Mouse (Mus musculus) myocyte (in vitro differentiated cells): ENCODE measurements around the gene Kremen1. TPM values are rescaled to one million over a fixed set of nuclear protein-coding genes. Genes with fewer than 3 reads are reported as not detected.

Experiments used
- H3K27me3 ChIP-seq: one replicate; pipeline ENCODE4 v1.6.1; 2011; ENCODE audit not compliant: control insufficient read depth, insufficient read depth, insufficient read length
- H3K36me3 ChIP-seq: one replicate; pipeline ENCODE4 v1.6.1; 2011; ENCODE audit not compliant: control insufficient read depth, insufficient read depth
- H3K4me2 ChIP-seq: one replicate; pipeline ENCODE4 v1.6.1; 2011; ENCODE audit warnings: low read depth, control low read depth
- H3K4me3 ChIP-seq: one replicate; pipeline ENCODE4 v1.5.1; 2011; ENCODE audit warnings: mild to moderate bottlenecking, control low read depth, moderate library complexity
- H3K79me2 ChIP-seq: one replicate; pipeline ENCODE4 v1.6.1; 2011; ENCODE audit not compliant: control insufficient read depth, insufficient read depth
- H3ac ChIP-seq: one replicate; pipeline ENCODE4 v1.6.1; 2011; ENCODE audit not compliant: control insufficient read depth, insufficient read length
- CEBPB ChIP-seq: IDR thresholded peaks from 2 replicates; pipeline ENCODE4 v1.6.1; 2011; ENCODE audit warnings: mild to moderate bottlenecking, moderate library complexity; ENCODE audit not compliant: poor library complexity, insufficient read depth, severe bottlenecking
- E2F4 ChIP-seq: IDR thresholded peaks from one replicate; pipeline ENCODE4 v1.6.1; 2011; ENCODE audit warnings: mild to moderate bottlenecking, control low read depth, moderate library complexity; ENCODE audit not compliant: insufficient read depth
- MAX ChIP-seq: IDR thresholded peaks from one replicate; pipeline ENCODE4 v1.6.1; 2011; ENCODE audit warnings: low read depth, mild to moderate bottlenecking, control low read depth
- MYOD1 ChIP-seq, 3 experiments: IDR thresholded peaks; one replicate each; pipeline ENCODE4 v1.6.1; 2011; ENCODE audit warnings: control low read depth in 2 of 3, low read depth in 2 of 3, mild to moderate bottlenecking in 2 of 3, moderate library complexity in 1 of 3; ENCODE audit not compliant: insufficient read length in 2 of 3, control insufficient read depth in 1 of 3
- MYOG ChIP-seq, 3 experiments: IDR thresholded peaks; one replicate each; pipeline ENCODE4 v1.6.1; 2011; ENCODE audit warnings: control low read depth in 2 of 3, low read depth in 2 of 3, mild to moderate bottlenecking in 2 of 3; ENCODE audit not compliant: insufficient read length in 2 of 3, control insufficient read depth in 1 of 3, insufficient read depth in 1 of 3
- POLR2A ChIP-seq: IDR thresholded peaks from one replicate; pipeline ENCODE4 v1.6.1; 2011; ENCODE audit warnings: low read depth, mild to moderate bottlenecking, control low read depth, moderate library complexity; ENCODE audit not compliant: insufficient read length
- POLR2AphosphoS2 ChIP-seq: IDR thresholded peaks from one replicate; pipeline ENCODE4 v1.6.1; 2011; ENCODE audit warnings: low read depth, control low read depth; ENCODE audit not compliant: insufficient read length
- REST ChIP-seq: IDR thresholded peaks from one replicate; pipeline ENCODE4 v1.6.1; 2011; ENCODE audit warnings: mild to moderate bottlenecking, control low read depth, moderate library complexity; ENCODE audit not compliant: insufficient read depth, insufficient read length
- SRF ChIP-seq: IDR thresholded peaks from one replicate; pipeline ENCODE4 v1.6.1; 2011; ENCODE audit warnings: low read depth; ENCODE audit not compliant: control insufficient read depth, insufficient read length
- TCF12 ChIP-seq: IDR thresholded peaks from one replicate; pipeline ENCODE4 v1.6.1; 2011; ENCODE audit warnings: mild to moderate bottlenecking, control low read depth; ENCODE audit not compliant: poor library complexity, insufficient read depth, severe bottlenecking
- TCF3 ChIP-seq: IDR thresholded peaks from one replicate; pipeline ENCODE4 v1.6.1; 2011; ENCODE audit warnings: low read depth, control low read depth; ENCODE audit not compliant: insufficient read length
- USF1 ChIP-seq: IDR thresholded peaks from one replicate; pipeline ENCODE4 v1.6.1; 2011; ENCODE audit warnings: low read depth, mild to moderate bottlenecking, control low read depth, moderate library complexity
- polyA plus RNA-seq: library from polyadenylated mRNA; unstranded; fragments of >200 nt; fragmentation: generic; extraction: Trizol; gene quantifications from one replicate; pipeline ENCODE4 v1.2.1, GENCODE M21; 2012; ENCODE audit warnings: missing spikeins

Gene Kremen1
- polyA plus RNA-seq, 1 experiment, result 79.3 TPM

- no peak overlapping the region for H3K4me3 ChIP-seq
- H3K36me3 ChIP-seq, result peaks cover 16% of the 10 kb centered on the region
- no peaks in the 10 kb centered on the region for H3K79me2 ChIP-seq
- H3K4me2 ChIP-seq, result no peak overlapping the region
- H3ac ChIP-seq, result no peak overlapping the region
- peak in 2 of 3 experiments; percentile 28 to 78 for TF ChIP-seq MYOD1 (IDR thresholded peaks at IDR 0.05; ENCODE audit: control insufficient read depth in 1 of 3, insufficient read length in 2 of 3, low read depth in 2 of 3)
- peak; percentile 6 for TF ChIP-seq TCF12
- peak; percentile 67; the same call in 1 of the 2 replicates for TF ChIP-seq CEBPB
- peak in 1 of 3 experiments; percentile 86 for TF ChIP-seq MYOG (IDR thresholded peaks at IDR 0.05; ENCODE audit: control insufficient read depth in 1 of 3, insufficient read depth in 1 of 3, insufficient read length in 2 of 3, low read depth in 2 of 3)
- no peak for TF ChIP-seq POLR2A
- peak; percentile 66 for TF ChIP-seq MAX
- TF ChIP-seq REST, result no peak
- TF ChIP-seq USF1, result no peak
- no peak for TF ChIP-seq TCF3
- TF ChIP-seq POLR2AphosphoS2, result peak; percentile 51
- TF ChIP-seq SRF, result peak; percentile 80
- no peak for TF ChIP-seq E2F4
- no peaks in the 10 kb centered on the region for H3K27me3 ChIP-seq
Measured at GRCm38 (mm10) chr11:5197068-5197467, 64.3 kb downstream of the Kremen1 start.

DNA sequence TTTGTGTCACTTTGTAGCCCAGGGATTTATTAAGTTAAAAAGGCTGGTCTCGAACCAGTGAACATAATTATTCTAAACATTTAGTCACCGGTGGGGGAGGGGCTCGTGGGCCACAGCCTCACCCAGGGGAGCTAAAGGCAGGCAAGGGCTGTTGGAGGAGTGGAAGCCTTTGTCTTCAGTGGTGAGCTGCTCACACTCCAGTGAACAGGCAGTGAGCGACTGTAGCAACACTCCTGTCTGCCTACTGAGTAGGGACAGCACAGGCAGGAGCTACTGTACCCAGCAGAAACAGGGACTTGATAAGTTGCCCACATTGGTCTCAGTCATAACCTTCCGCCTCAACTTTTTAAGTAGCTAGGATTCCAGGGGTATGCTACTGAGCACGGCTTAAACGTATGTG lies 64.8 kb downstream of the Kremen1 start:
- peaks cover 16% of the 10 kb centered on the region for H3K36me3 ChIP-seq
- no peaks in the 10 kb centered on the region for H3K79me2 ChIP-seq
- no peak overlapping the region for H3ac ChIP-seq
- no peak overlapping the region for H3K4me2 ChIP-seq
- TF ChIP-seq TCF12 (no peak), CEBPB (no peak), TCF3 (no peak), USF1 (no peak), E2F4 (no peak), POLR2A (no peak), POLR2AphosphoS2 (no peak), REST (no peak), MYOD1 (IDR thresholded peaks at IDR 0.05; ENCODE audit: control insufficient read depth in 1 of 3, insufficient read length in 2 of 3, low read depth in 2 of 3) (no peak), MAX (no peak), MYOG (IDR thresholded peaks at IDR 0.05; ENCODE audit: control insufficient read depth in 1 of 3, insufficient read depth in 1 of 3, insufficient read length in 2 of 3, low read depth in 2 of 3) (no peak), SRF (no peak)
- H3K4me3 ChIP-seq, result no peak overlapping the region
- no peaks in the 10 kb centered on the region for H3K27me3 ChIP-seq

- Histone ChIP-seq H3K36me3 (peaks cover 16% of the 10 kb centered on the region), H3K4me3 (no peak overlapping the region), H3K79me2 (no peaks in the 10 kb centered on the region), H3ac (no peak overlapping the region), H3K4me2 (peak overlapping the region; percentile 35), H3K27me3 (no peaks in the 10 kb centered on the region)
- TF ChIP-seq MYOD1 (IDR thresholded peaks at IDR 0.05; ENCODE audit: control insufficient read depth in 1 of 3, insufficient read length in 2 of 3, low read depth in 2 of 3) (peak in 2 of 3 experiments; percentile 53 to 81), E2F4 (no peak), MAX (no peak), TCF3 (no peak), SRF (no peak), MYOG (IDR thresholded peaks at IDR 0.05; ENCODE audit: control insufficient read depth in 1 of 3, insufficient read depth in 1 of 3, insufficient read length in 2 of 3, low read depth in 2 of 3) (peak in 1 of 3 experiments; percentile 60), CEBPB (no peak), REST (no peak), USF1 (no peak), POLR2A (no peak), POLR2AphosphoS2 (peak; percentile 16)
Measured at GRCm38 (mm10) chr11:5193576-5193881, 67.8 kb downstream of the Kremen1 start.

DNA sequence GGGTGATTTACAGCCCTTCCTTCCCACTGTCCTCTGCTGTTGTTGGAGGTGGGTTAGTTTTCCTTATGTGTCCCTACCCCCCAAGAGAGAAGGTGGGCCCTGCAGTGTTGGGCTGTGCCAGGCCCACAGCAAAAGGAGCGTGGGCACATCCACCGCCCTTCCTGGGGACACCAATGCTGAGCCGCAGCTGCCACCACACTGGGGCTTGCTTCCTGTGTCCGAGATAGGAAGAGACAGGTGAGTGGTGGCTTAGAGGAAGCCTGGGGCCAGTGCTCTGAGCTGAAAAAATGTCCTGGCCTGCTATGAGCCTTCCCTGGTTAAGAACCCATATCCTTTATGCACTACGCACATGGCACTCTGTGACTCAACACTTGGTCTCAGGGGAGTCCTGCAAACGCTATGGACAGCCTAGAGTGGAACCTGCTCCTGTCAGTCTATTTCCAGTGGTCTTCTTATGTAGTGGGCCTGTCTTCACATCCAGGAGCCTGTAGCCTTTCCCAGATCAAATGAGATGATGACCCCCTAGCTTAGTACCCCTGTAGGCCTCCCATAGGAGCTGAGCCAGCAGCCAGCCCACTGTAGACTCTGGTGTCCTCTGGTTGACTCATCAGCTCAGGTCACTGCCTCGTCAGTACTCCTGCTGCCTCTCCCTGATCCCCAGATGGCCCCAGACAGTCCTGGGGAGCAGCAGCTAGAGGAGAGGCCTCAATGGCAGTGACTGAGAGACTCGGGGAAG lies 68.3 kb downstream of the Kremen1 start:
- TF ChIP-seq POLR2A, result no peak
- no peak for TF ChIP-seq SRF
- TF ChIP-seq TCF3, result peak; percentile 78
- peak; percentile 52 to 89 (median 87) for TF ChIP-seq MYOD1 (IDR thresholded peaks at IDR 0.05; ENCODE audit: control insufficient read depth in 1 of 3, insufficient read length in 2 of 3, low read depth in 2 of 3)
- peak; percentile 34 to 98 (median 97) for TF ChIP-seq MYOG (IDR thresholded peaks at IDR 0.05; ENCODE audit: control insufficient read depth in 1 of 3, insufficient read depth in 1 of 3, insufficient read length in 2 of 3, low read depth in 2 of 3)
- no peak for TF ChIP-seq REST
- peak; percentile 87 for TF ChIP-seq TCF12
- peak; percentile 11 for TF ChIP-seq POLR2AphosphoS2
- no peak for TF ChIP-seq E2F4
- peak; percentile 60 for TF ChIP-seq MAX
- no peak overlapping the region for H3K4me3 ChIP-seq
- no peak overlapping the region for H3ac ChIP-seq

More for the DNA sequence above, 68.3 kb downstream of the Kremen1 start:
- H3K36me3 ChIP-seq, result peaks cover 16% of the 10 kb centered on the region
- no peaks in the 10 kb centered on the region for H3K79me2 ChIP-seq
- no peaks in the 10 kb centered on the region for H3K27me3 ChIP-seq
- peak overlapping the region; percentile 44 for H3K4me2 ChIP-seq
